Mouse (Mus musculus) lung, postnatal 10 days (tissue): ENCODE data around the gene Copa.
A peak's percentile ranks its signal among the peaks of the same experiment; 100 is the strongest.

Experiments
- DNase-seq: peaks from one replicate; pipeline ENCODE4 v3.0.0; 2021

The Copa gene

GRCm38 (mm10) chr1:172082101-172082898 lies at the start of gene Copa, which contains the start of gene Ncstn:
Gene Copa (plus strand): TSS chr1:172082529.
Gene Ncstn (minus strand): TSS chr1:172082795.
- DNase-seq = peak; percentile 95

GRCm38 (mm10) chr1:172046410-172046809 lies 35.9 kb upstream of the Copa start:
- no peak for DNase-seq

- DNase-seq = peak; percentile 80
These were observed 35.4 kb upstream of the Copa start for GRCm38 (mm10) chr1:172046938-172047337.

GRCm38 (mm10) chr1:172048241-172048734 lies 34.0 kb upstream of the Copa start:
- no peak for DNase-seq

- no peak for DNase-seq
These were observed 33.1 kb upstream of the Copa start for GRCm38 (mm10) chr1:172049131-172049782.

- DNase-seq = no peak
These were observed 29.5 kb upstream of the Copa start for GRCm38 (mm10) chr1:172052766-172053279.

GRCm38 (mm10) chr1:172053541-172054440 lies 28.5 kb upstream of the Copa start:
- DNase-seq = no peak

- DNase-seq = no peak
These were observed 26.1 kb upstream of the Copa start for GRCm38 (mm10) chr1:172056251-172056650.

- no peak for DNase-seq
These were observed 24.8 kb upstream of the Copa start, which contains the start of gene Nhlh1 for GRCm38 (mm10) chr1:172057491-172057921. Gene Nhlh1 (minus strand): TSS chr1:172057573.

- no peak for DNase-seq
These were observed 24.0 kb upstream of the Copa start for GRCm38 (mm10) chr1:172058321-172058720.

- no peak for DNase-seq
These were observed 23.5 kb upstream of the Copa start for GRCm38 (mm10) chr1:172058874-172059273.

- no peak for DNase-seq
These were observed 21.7 kb upstream of the Copa start for GRCm38 (mm10) chr1:172060659-172061058.

- DNase-seq = no peak
These were observed 21.1 kb upstream of the Copa start for GRCm38 (mm10) chr1:172061217-172061616.

GRCm38 (mm10) chr1:172062101-172062500 lies 20.2 kb upstream of the Copa start:
- DNase-seq = no peak

- no peak for DNase-seq
These were observed 18.9 kb upstream of the Copa start for GRCm38 (mm10) chr1:172063291-172064023.

GRCm38 (mm10) chr1:172064613-172065141 lies 17.7 kb upstream of the Copa start:
- DNase-seq = no peak

- no peak for DNase-seq
These were observed 12.1 kb upstream of the Copa start for GRCm38 (mm10) chr1:172070227-172070626.

- no peak for DNase-seq
These were observed 10.8 kb upstream of the Copa start for GRCm38 (mm10) chr1:172071556-172071955.

GRCm38 (mm10) chr1:172072604-172073003 lies 9.7 kb upstream of the Copa start:
- no peak for DNase-seq

GRCm38 (mm10) chr1:172077981-172078380 lies 4.3 kb upstream of the Copa start:
- no peak for DNase-seq

GRCm38 (mm10) chr1:172082899-172083445 lies 643 bp downstream of the Copa start:
- DNase-seq = no peak
